Mouse (Mus musculus) thymus, adult 2 months (tissue): ENCODE data around the gene Atp5e.

Experiments used
- CTCF ChIP-seq: fragments of 200-500 bp; IDR thresholded peaks from 2 replicates; pipeline ENCODE4 v1.5.1; 2012; ENCODE audit warnings: mild to moderate bottlenecking, control low read depth, low read length, moderate library complexity, borderline replicate concordance; ENCODE audit not compliant: control insufficient read depth, poor library complexity, insufficient read depth; ENCODE audit errors: extremely low read depth
- POLR2A ChIP-seq: fragments of 200-500 bp; IDR thresholded peaks from 2 replicates; pipeline ENCODE4 v1.6.1; 2012; ENCODE audit warnings: mild to moderate bottlenecking, low read length, control low read depth, moderate library complexity; ENCODE audit not compliant: control insufficient read depth, poor library complexity, insufficient read depth; ENCODE audit errors: extremely low read depth

DNA sequence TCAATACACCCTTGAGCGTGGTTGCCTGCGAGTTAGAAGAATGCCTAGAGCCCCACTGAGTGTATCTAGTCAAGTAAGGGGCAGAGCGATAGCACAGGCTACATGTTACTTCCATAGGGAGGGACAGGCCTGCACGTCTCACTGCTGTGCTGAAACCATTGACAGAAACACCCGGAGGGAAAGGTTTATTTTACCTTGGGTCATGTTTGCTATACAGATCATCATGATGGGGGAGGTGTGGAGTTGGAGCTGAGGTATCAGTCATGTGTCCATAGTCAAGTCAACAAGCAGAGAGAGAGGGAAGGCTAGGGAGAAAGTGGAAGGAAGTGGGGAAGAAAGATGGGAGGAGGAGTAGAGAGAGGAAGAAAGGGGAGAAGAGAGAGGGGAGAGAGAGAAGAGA lies 23.1 kb upstream of the Atp5e start:
- TF ChIP-seq CTCF (no peak), POLR2A (no peak)
